Mouse (Mus musculus) ES-Bruce4 (cell line): ENCODE data around the gene Atp6v0c. TPM values are rescaled to one million over a fixed set of nuclear protein-coding genes. Genes with fewer than 3 reads are reported as not detected.

Source experiments
- H3K27ac ChIP-seq: 2 replicates; pipeline ENCODE4 v1.5.1; 2012; ENCODE audit warnings: low read length, inconsistent platforms; ENCODE audit not compliant: insufficient read depth
- H3K27me3 ChIP-seq: 2 replicates; pipeline ENCODE4 v1.6.1; 2012; ENCODE audit warnings: mild to moderate bottlenecking, low read length, inconsistent platforms; ENCODE audit not compliant: control insufficient read depth, poor library complexity, insufficient read depth, severe bottlenecking
- H3K36me3 ChIP-seq: 2 replicates; pipeline ENCODE4 v1.6.1; 2012; ENCODE audit warnings: inconsistent platforms, mild to moderate bottlenecking, low read length, moderate library complexity; ENCODE audit not compliant: control insufficient read depth, poor library complexity, insufficient read depth, severe bottlenecking
- H3K4me1 ChIP-seq: one replicate; pipeline ENCODE4 v1.8.1; 2011; ENCODE audit warnings: low read length; ENCODE audit not compliant: control insufficient read depth, insufficient read depth
- H3K4me3 ChIP-seq: 2 replicates; pipeline ENCODE4 v1.5.1; 2011; ENCODE audit warnings: low read depth, mild to moderate bottlenecking, low read length
- H3K9ac ChIP-seq: 2 replicates; pipeline ENCODE4 v1.6.1; 2012; ENCODE audit warnings: low read depth, mild to moderate bottlenecking, inconsistent platforms; ENCODE audit not compliant: poor library complexity, severe bottlenecking
- H3K9me3 ChIP-seq: replicated peaks from 2 replicates; pipeline ENCODE4 v1.6.1; 2012; ENCODE audit warnings: mild to moderate bottlenecking, low read length, inconsistent platforms; ENCODE audit not compliant: control insufficient read depth, poor library complexity, insufficient read depth, severe bottlenecking
- CTCF ChIP-seq: IDR thresholded peaks from one replicate; pipeline ENCODE4 v1.8.1; 2011; ENCODE audit warnings: low read depth, low read length
- EP300 ChIP-seq: IDR thresholded peaks from 2 replicates; pipeline ENCODE4 v1.6.1; 2011; ENCODE audit warnings: low read depth, low read length; ENCODE audit not compliant: insufficient read depth
- POLR2A ChIP-seq: IDR thresholded peaks from one replicate; pipeline ENCODE4 v1.8.1; 2011; ENCODE audit warnings: low read length; ENCODE audit not compliant: insufficient read depth
- polyA plus RNA-seq: library from polyadenylated mRNA; stranded (reverse); fragments of >200 nt; gene quantifications from 2 replicates; pipeline ENCODE4 v1.2.4, GENCODE M21; 2011; ENCODE audit warnings: low read depth; ENCODE audit not compliant: missing spikeins, insufficient read depth, insufficient read length

Gene Atp6v0c
- polyA plus RNA-seq, 1 experiment: 254 TPM

GRCm38 (mm10) chr17:24127592-24127991, 41.9 kb downstream of the Atp6v0c start:
- no peak for TF ChIP-seq POLR2A
- TF ChIP-seq EP300: no peak
- no peak for TF ChIP-seq CTCF
- Histone ChIP-seq H3K4me1 (peaks cover 6% of the 10 kb centered on the region), H3K36me3 (no peaks in the 10 kb centered on the region), H3K4me3 (no peak overlapping the region), H3K9ac (no peak overlapping the region), H3K27me3 (no peaks in the 10 kb centered on the region), H3K9me3 (no peaks in the 10 kb centered on the region), H3K27ac (no peak overlapping the region)

DNA sequence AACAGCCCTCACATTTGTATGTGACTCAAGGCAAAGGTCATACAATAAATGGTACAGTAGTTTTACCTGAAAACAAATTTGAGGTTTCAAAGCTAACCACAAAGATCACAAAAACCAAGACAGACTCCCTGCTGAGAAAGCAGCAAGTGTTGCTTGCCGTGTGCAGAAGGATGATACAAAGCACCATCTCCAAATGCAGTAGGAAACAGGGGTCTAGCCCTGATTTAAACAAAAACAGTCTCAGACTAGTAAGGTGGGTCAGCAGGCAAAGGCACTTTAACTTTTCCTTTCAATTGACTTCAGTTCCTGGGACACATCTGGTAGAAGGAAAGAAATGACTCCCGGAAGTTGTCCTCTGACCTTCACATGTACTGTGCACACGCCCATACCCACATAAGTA, 42.7 kb downstream of the Atp6v0c start:
- no peak overlapping the region for H3K9ac ChIP-seq
- TF ChIP-seq EP300 (no peak), POLR2A (no peak), CTCF (no peak)
- H3K36me3 ChIP-seq: no peaks in the 10 kb centered on the region
- peaks cover 6% of the 10 kb centered on the region for H3K4me1 ChIP-seq
- no peaks in the 10 kb centered on the region for H3K9me3 ChIP-seq
- H3K4me3 ChIP-seq: no peak overlapping the region
- no peak overlapping the region for H3K27ac ChIP-seq
- H3K27me3 ChIP-seq: no peaks in the 10 kb centered on the region

GRCm38 (mm10) chr17:24119446-24119845, 50.1 kb downstream of the Atp6v0c start:
- no peak overlapping the region for H3K9ac ChIP-seq
- H3K4me1 ChIP-seq: no peaks in the 10 kb centered on the region
- H3K9me3 ChIP-seq: no peaks in the 10 kb centered on the region
- H3K36me3 ChIP-seq: no peaks in the 10 kb centered on the region
- H3K27me3 ChIP-seq: no peaks in the 10 kb centered on the region
- no peak overlapping the region for H3K27ac ChIP-seq
- TF ChIP-seq POLR2A (no peak), CTCF (no peak), EP300 (no peak)
- no peak overlapping the region for H3K4me3 ChIP-seq

Other genes starting within 250 kb of the Atp6v0c start
- gene Sbp, start 228.0 kb downstream of the Atp6v0c start, polyA plus RNA-seq: not detected in 2 replicates
- gene Sbpl, start 214.4 kb downstream of the Atp6v0c start, polyA plus RNA-seq: not detected in 2 replicates
- gene Prss30, start 189.1 kb downstream of the Atp6v0c start, polyA plus RNA-seq: not detected in 2 replicates
- gene Prss22, start 171.6 kb downstream of the Atp6v0c start, polyA plus RNA-seq: 0.45 TPM in 1 of 2 replicates, not detected in the other
- gene Prss27, start 131.6 kb downstream of the Atp6v0c start, polyA plus RNA-seq: not detected in 2 replicates
- gene Kctd5, start 96.2 kb downstream of the Atp6v0c start, polyA plus RNA-seq: 66.4 and 68.4 TPM in 2 replicates
- 44.7 and 45.0 TPM in 2 replicates for gene Pdpk1, start 18.8 kb downstream of the Atp6v0c start, polyA plus RNA-seq
- gene Amdhd2, start 5.9 kb downstream of the Atp6v0c start, polyA plus RNA-seq: 25.3 and 30.4 TPM in 2 replicates
- gene Tbc1d24, start 35.9 kb upstream of the Atp6v0c start, polyA plus RNA-seq: 14.4 and 16.6 TPM in 2 replicates
- 0.88 and 0.96 TPM in 2 replicates for gene Ntn3, start 39.8 kb upstream of the Atp6v0c start, polyA plus RNA-seq
- 21.0 and 24.5 TPM in 2 replicates for gene Tedc2, start 51.1 kb upstream of the Atp6v0c start, polyA plus RNA-seq
- gene Ccnf, start 81.8 kb upstream of the Atp6v0c start, polyA plus RNA-seq: 133 and 151 TPM in 2 replicates
- not detected in 2 replicates for gene Abca17, start 181.4 kb upstream of the Atp6v0c start, polyA plus RNA-seq
- 15.1 and 15.4 TPM in 2 replicates for gene Abca3, start 182.2 kb upstream of the Atp6v0c start, polyA plus RNA-seq
- 323 and 334 TPM in 2 replicates for gene Rnps1, start 244.9 kb upstream of the Atp6v0c start, polyA plus RNA-seq